Mouse (Mus musculus) testis, adult 2 months (tissue): ENCODE results near the gene Thumpd2.

Experiments used
- CTCF ChIP-seq: fragments of 200-500 bp; IDR thresholded peaks from 2 replicates; pipeline ENCODE4 v1.5.1; 2012; ENCODE audit warnings: low read depth, mild to moderate bottlenecking, inconsistent platforms, low read length, moderate library complexity; ENCODE audit not compliant: control insufficient read depth, insufficient read depth, insufficient replicate concordance
- POLR2A ChIP-seq: fragments of 200-500 bp; IDR thresholded peaks from 2 replicates; pipeline ENCODE4 v1.6.1; 2012; ENCODE audit warnings: low read depth, mild to moderate bottlenecking, inconsistent platforms, low read length, moderate library complexity; ENCODE audit not compliant: control insufficient read depth

DNA sequence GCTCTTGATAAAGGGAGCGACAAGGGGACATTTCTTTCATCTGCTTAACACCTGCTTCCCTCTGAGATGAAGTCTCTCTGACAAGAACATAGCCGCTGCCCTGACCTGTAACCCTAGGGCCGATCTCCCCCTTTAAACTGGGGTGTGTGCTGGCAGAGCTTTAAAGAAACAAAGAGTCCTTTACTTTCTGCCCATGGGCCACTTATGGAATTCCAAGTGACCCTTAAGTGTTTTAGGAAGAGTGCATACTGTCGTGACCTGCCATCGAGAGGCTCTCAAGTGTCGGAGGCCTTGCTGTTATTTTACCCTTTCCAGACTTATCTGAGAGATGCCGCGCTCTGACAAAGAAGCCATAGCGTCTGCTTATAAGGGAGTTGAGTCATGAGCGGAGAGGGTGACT is 84.8 kb downstream of the Thumpd2 start:
- TF ChIP-seq CTCF (no peak), POLR2A (no peak)
